Mouse (Mus musculus) CH12.LX (cell line): Measurements from ENCODE around the gene Ssbp4.

Source experiments
- BHLHE40 ChIP-seq: IDR thresholded peaks from 2 replicates; pipeline ENCODE4 v1.6.1; 2011; ENCODE audit warnings: mild to moderate bottlenecking, low read depth, low read length, improper control_type of control experiment
- CHD2 ChIP-seq: IDR thresholded peaks from 2 replicates; pipeline ENCODE4 v1.6.1; 2011; ENCODE audit warnings: low read length, improper control_type of control experiment
- CTCF ChIP-seq, 2 experiments: IDR thresholded peaks in 1 of 2; conservative IDR thresholded peaks in 1 of 2; 2 replicates each; pipeline ENCODE4 v1.5.1; 2011 to 2012; ENCODE audit warnings: low read depth in 2 of 2, low read length in 2 of 2, improper control_type of control experiment in 1 of 2, inconsistent platforms in 1 of 2, mild to moderate bottlenecking in 1 of 2, moderate library complexity in 1 of 2
- EP300 ChIP-seq: IDR thresholded peaks from 2 replicates; pipeline ENCODE4 v1.6.1; 2011; ENCODE audit warnings: low read length, improper control_type of control experiment
- KAT2A ChIP-seq: IDR thresholded peaks from 2 replicates; pipeline ENCODE4 v1.6.1; 2012; ENCODE audit warnings: low read length, improper control_type of control experiment, inconsistent platforms; ENCODE audit not compliant: insufficient replicate concordance
- MYC ChIP-seq: IDR thresholded peaks from 2 replicates; pipeline ENCODE4 v1.6.1; 2011; ENCODE audit warnings: low read depth, mild to moderate bottlenecking, improper control_type of control experiment, low read length
- NELFE ChIP-seq: IDR thresholded peaks from 2 replicates; pipeline ENCODE4 v1.6.1; 2011; ENCODE audit warnings: low read depth, low read length, improper control_type of control experiment
- POLR2A ChIP-seq: IDR thresholded peaks from 2 replicates; pipeline ENCODE4 v1.6.1; 2011; ENCODE audit warnings: low read depth, mild to moderate bottlenecking, improper control_type of control experiment, low read length

GRCm38 (mm10) chr8:70600473-70601270 is 8.0 kb downstream of the Ssbp4 start:
- no peak for TF ChIP-seq POLR2A
- TF ChIP-seq EP300, result no peak
- TF ChIP-seq BHLHE40, result no peak
- no peak for TF ChIP-seq NELFE
- TF ChIP-seq CHD2, result no peak
- TF ChIP-seq KAT2A, result no peak
- TF ChIP-seq CTCF (conservative IDR thresholded peaks at IDR 0.05 in 1 of 2, IDR thresholded peaks at IDR 0.05 in 1 of 2; ENCODE audit: low read depth in 2 of 2, low read length in 2 of 2), result no peak
- no peak for TF ChIP-seq MYC
